Mouse (Mus musculus): ENCODE results near the gene Tnxb.

The Tnxb gene

DNA sequence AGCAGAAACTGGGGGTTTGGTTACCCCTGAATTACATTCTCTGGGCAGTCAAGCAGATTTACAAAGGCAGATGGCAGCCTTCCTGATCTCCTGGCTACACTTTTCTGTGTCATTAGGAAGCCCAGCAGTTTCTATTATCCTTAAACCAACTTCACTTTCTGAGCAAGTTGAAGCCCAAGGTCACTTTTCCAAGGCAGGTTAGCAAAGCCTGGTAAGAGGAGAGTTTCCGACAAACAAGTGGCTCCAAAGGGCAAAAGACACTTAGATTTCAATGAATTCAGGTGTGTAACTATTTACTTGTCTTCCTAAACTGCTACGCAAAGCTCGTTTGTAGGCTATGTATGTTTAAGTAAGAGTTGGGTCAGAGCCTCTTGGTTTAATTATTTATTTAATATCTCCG, 27.0 kb upstream of the Tnxb start:
- CTCF ChIA-PET, result no interaction called here

DNA sequence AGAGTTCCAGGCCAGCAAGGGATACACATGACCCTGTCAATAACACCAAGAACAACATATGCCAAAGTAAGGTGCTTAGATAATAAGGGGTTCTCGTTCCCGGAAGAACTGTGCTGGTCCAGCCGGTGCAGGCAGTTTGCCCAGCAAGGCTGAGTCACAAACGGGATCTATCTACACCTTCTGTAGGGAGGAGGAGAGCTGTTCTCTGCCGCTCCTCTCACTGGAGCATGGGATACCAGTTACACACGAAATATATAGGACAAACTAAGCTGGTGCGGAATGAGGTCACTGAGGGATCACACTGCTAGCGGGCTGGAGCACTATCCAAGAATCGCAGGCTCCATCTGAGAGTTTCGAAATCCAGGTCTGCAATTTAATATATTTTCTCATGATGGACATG, 26.4 kb upstream of the Tnxb start:
- CTCF ChIA-PET, result no interaction called here

DNA sequence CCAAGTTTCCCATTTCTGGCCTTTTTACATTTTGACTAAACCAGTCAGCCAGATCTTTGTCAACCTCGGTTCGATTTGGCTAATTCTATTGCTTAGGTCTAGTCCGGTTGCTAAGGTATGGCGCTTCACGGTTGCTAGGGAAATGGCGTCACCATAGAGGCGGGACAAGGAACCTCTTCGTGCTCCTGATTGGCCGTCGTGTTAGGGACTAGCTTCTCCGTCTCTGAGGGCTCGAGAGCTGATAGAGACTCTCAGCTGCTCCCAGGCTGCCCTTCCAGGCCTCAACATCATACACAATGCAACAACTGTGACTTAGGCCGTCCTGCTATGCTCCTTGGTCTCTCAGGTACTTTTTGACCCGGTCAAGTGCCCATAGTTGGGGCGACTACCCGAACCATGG, 25.7 kb upstream of the Tnxb start, which contains the start of gene Fkbpl:
Fkbpl (plus strand) TSS at position 157 of the 400 bp plus-strand sequence.
- CTCF ChIA-PET, result interaction anchor here (0.8 kb wide), 1 partner anchor 689 kb away, joined by 4 read pairs; the partner anchor contains the start of gene Rps18

DNA sequence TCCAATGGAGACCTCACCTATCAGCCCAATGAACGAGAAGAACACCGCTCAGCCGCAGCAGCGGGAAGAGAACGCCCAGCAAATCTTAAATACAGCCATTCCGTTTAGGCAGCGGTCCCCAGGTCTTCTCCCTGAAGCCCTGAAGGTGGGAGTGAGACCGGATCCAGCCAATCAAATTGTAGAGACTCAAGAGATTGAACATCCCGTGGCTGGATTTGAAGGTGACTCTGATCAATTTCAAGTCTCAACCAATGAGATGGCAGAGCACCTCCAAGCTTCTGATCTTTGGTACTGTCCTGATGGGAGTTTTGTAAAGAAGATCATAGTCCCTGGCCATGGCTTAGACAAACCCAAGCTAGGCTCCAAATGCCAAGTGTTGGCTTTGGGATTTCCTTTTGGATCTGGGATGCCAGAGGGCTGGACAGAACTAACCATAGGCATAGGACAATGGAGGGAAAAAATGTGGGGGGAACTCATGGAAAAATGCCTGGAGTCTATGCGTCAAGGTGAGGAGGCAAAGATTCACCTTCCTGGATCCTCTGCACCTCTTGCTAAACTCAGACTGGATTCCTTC, 25.0 kb upstream of the Tnxb start:
- CTCF ChIA-PET, result interaction anchor here (0.6 to 0.8 kb wide), 2 partner anchors 230 to 689 kb away, joined by 4 to 9 read pairs; partner anchors contain the start of gene Rps18

DNA sequence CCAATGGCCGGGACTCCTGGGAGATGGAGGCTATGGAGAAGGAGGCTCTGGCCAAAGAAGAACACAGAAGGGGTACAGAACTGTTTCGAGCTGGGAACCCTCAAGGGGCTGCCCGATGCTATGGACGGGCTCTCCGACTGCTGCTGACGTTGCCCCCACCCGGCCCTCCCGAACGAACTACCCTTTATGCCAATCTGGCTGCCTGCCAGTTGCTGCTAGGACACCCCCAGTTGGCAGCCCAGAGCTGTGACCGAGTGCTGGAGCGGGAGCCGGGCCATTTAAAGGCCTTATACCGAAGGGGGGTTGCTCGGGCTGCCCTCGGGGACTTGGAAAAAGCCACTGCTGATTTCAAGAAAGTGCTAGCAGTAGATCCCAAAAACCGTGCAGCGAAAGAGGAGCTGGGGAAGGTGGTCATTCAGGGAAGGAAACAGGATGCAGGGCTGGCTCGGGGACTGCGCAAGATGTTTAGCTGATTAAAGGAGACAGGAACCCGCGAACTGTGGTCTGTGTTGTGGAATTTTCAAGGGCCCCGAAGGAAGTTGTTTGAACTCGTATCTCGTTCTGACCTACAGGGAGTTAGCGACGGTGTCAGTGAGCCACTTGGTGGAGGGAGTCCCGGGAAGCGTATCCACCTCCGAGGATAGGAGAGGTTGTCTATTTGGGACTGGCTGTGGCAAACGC, 24.4 kb upstream of the Tnxb start:
- CTCF ChIA-PET, result interaction anchor here (0.6 kb wide), 1 partner anchor 229 kb away, joined by 9 read pairs; no protein-coding TSS in a partner anchor

DNA sequence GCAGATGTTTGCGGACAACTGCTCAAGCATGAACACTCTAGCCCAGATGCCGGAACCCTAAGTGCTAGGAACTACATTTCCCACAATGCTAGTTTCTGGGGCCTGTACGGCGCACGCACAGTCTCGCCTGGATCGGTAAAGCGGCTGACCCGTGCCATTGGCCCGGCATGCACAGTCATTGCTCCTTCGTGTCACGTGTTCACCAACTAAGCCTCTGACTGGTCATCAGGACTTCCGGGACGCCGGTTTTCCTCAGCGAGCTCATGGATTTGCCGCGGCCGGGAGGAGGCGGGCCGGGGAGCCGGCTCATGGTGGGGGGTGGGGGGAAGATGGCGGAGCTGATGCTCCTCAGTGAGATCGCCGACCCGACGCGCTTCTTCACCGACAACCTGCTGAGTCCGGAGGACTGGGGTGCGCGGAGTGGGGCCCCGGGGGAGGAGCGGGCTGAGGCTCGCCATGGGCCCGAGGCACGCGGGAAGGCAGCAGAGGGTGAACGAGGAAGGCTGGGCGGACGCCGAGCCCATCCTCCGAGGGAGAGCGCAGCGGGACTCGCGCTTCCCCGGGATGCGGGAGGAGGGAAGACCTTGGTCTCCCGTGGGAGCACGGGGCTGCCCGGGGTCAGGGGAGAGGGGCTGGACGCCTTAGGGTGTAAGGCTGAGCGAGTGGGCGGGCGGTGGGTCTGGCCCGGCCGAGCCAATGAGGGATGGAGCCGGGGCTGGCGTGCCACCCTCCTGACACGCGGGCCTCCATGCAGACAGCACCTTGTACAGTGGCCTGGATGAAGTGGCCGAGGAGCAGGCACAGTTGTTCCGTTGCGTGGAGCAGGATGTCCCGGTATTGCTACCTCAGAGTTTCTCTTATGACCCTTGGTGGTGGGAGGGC, 23.2 kb upstream of the Tnxb start, which contains the start of gene Atf6b:
Atf6b (plus strand) TSS at position 241 of the 882 bp plus-strand sequence.
- CTCF ChIA-PET, result no interaction called here

DNA sequence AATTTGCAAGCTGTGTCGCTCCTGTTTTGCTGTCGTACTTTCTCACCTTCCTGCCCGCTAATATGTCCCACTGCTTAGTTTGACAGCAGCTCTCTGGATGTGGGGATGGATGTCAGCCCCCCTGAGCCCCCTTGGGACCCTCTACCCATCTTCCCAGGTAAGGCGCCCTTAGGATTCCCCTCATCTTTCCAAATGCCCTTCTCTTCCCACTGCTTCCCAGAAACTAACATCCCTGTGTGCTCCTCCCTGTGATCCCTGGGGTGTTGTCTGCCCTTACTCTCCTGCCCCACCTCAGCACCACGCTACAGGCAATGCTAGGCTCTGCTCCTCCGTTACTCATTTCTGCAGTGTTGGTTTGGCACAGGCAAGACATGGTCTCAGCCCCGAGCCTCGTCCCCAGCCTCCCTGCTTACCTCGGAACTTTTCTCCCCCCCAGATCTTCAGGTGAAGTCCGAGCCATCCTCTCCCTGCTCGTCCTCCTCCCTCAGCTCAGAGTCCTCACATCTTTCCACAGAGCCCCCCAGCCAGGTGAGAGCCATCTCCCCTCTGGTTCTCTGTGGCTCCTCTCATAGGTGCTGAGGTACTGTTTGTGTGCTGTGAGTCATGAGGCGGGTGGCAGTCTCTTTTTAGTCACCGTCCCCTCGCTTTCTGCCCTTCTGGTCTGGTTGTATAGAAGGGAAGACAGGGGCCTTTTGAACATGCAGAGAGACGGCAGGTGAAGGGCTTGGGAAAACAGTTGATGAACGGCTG, 22.0 kb upstream of the Tnxb start:
- CTCF ChIA-PET, result no interaction called here

DNA sequence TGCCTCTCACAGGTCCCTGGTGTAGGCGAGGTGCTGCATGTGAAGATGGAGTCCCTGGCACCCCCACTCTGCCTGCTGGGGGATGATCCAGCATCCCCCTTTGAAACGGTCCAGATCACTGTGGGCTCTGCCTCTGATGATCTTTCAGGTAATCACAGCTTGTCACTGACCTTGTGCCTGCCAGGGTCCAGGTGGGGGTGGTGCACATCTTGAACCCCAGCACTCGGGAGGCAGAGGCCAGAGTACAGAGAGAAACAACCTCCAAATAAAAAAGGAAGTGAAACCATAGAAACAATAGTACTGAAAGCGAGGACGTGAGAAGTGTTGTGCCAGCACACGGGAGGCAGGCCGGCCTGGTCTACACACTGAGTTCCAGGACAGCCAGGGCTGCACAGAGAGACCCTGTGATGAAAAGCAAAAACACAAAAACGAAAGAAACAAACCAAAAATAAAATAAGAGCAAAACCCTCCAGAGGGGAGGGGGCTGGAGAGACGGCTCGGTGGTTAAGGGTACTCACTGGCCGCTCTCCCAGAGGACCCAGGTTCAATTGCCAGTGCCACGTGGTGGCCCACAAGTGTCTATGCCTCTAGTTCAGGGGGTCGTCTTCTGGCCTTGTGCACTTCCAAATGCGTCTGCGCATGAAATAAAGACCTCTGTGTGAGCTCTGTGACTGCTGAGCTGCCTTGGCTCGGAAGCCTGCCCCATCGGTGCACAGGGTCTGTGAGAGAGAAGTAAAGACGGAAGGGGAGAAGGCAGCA, 21.1 kb upstream of the Tnxb start:
- CTCF ChIA-PET, result no interaction called here

DNA sequence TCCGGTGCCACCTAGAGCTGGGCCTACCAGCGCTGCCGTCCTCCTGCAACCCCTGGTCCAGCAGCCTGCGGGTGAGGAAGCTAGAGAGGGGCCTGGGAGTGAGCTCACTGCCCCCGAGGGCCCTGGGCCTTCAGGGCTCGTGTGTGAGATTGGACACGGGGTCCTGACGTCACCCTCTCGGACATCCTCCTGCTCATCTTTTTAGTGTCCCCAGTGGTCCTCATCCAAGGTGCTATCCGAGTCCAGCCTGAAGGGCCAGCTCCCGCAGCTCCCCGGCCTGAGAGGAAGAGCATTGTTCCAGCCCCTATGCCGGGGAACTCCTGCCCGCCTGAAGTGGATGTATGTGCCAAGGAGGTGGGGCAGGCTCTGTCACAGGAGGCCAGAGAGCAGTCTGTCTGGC, 19.6 kb upstream of the Tnxb start:
- CTCF ChIA-PET, result no interaction called here

DNA sequence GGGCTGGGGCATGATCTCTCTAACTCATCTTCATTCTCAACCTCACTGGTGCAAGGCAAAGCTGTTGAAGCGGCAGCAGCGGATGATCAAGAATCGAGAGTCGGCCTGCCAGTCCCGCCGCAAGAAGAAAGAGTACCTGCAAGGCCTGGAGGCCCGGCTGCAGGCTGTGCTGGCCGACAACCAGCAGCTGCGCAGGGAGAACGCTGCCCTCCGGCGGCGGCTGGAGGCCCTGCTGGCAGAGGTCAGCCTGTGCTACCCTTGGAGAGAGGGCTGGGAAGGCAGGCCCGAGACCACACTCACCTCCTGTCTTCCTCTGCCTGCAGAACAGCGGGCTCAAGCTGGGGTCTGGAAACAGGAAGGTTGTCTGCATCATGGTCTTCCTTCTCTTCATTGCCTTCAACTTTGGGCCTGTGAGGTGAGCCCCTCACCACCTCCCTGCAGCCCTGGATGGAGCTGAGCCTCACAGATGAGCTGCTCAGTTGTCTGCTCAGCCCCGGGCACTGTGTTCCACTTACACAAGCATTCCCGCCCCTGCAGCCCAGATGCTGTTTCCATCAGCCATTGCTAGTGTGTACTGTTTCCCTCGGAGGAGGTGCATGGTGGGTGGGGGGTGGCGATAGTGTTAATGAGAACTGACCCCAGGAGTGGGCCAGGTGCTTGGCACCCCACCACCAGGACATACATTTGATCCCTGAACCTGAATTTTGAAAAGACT, 18.7 kb upstream of the Tnxb start:
- CTCF ChIA-PET, result no interaction called here

DNA sequence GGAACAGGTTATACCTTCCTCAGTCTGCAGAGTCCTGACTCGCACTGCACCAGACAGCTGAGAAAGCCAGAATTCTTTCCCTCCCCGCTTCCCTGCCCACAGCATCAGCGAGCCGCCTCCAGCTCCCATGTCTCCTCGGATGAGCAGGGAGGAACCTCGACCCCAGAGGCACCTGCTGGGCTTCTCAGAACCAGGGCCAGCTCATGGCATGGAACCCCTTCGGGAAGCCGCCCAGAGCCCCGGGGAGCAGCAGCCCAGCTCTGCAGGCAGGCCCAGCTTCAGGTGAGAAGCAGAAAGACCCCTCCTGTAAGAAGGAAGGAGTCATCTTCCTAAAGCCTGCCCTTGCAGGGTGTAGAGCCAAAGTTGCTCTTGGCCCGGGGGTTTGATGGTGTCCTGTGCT, 17.8 kb upstream of the Tnxb start:
- CTCF ChIA-PET, result interaction anchor here (0.5 kb wide), 1 partner anchor 331 kb away, joined by 4 read pairs; no protein-coding TSS in a partner anchor

DNA sequence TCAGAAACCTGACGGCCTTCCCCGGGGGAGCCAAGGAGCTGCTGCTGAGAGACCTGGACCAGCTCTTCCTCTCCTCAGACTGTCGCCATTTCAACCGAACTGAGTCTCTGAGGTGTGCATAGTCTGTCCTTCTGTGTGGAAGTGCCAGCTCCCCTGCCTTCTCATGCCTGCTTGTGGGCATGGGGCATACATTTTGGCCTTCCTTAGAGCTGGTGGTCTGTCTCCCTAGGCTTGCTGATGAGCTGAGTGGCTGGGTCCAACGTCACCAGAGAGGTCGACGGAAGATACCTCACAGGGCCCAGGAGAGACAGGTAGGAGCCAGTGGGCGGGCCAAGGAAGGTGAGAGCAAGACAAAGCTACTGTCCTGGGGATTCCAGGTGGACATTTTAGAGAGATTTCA, 17.4 kb upstream of the Tnxb start:
- CTCF ChIA-PET, result interaction anchor here (0.5 kb wide), 1 partner anchor 330 kb away, joined by 4 read pairs; no protein-coding TSS in a partner anchor

DNA sequence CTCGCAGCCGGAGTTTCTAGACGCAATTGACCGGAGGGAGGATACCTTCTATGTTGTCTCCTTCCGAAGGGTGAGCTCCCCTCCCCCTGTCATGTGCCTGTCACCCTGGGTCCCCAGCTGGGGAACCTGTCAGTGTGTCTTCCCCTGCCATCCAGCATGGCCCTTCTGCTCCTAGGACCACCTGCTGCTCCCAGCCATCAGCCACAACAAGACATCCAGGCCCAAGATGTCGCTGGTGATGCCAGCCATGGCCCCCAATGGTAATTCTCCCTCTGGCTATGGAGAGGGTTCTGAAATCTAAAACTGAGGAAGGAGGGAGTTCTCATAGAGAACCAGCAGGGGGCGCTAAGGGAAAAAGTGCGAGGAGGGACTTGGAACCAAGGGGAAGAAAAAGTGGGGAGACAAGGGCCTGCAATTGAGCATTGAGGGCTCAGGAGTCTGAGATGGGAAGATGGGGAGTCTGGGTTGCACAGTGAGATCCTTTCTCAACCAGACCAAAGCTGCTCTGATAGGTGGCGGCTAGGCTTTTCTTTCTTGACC, 16.5 kb upstream of the Tnxb start:
- CTCF ChIA-PET, result no interaction called here

DNA sequence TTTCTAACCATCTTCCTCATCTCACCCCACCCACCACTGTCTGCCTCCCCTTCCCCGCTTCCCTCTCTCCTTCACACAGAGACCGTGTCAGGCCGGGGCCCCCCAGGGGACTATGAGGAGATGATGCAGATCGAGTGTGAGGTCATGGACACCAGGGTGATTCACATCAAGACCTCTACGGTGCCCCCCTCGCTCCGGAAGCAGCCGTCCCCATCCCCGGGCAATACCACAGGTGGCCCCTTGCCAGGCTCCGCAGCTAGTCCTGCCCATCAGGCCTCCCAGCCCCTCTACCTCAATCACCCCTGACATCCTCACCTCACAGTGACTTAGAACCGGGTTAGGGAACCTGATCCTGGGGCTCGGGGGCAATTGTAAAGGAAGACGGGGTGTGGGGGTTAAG, 15.9 kb upstream of the Tnxb start:
- CTCF ChIA-PET, result no interaction called here

DNA sequence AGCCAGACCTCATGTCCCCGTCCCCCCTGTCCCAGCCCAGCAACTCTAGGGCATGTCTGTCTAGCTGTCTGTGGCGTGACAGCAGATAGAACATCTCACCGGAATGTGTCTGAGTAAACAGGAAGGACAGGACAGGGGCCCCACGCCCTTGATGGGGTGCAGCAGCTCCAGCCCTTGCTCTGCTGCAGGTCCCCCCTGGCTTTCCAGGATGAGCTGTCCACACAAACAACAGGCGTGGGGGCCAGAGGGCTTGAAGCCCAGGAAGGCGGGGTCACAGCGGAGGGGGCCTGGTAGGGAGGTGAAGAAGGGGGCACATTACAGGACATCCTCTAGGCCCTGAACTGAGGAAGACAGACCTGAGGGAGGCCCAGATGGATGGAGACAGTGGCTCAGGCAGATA, 15.2 kb upstream of the Tnxb start:
- CTCF ChIA-PET, result no interaction called here

DNA sequence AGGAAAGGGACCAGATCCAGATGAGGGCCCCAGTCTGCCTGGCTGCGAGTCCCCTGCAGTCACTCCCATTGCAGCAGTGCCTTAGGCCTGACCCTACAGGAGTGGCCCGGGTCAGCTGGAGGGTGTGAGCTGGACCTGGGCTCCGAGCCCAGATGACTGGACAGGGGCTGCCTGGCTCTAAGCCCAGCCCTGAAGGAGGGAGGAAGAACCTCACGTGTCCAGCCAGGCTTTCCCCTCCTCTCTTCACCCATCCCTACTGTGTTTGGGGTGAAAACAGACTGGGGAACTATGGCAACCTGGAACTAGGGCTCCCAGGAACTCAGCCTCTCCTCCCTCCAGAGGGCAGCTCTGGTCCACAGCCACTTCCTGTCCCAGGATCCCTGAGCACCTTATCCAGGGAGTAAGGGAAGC, 14.7 kb upstream of the Tnxb start:
- CTCF ChIA-PET, result no interaction called here

DNA sequence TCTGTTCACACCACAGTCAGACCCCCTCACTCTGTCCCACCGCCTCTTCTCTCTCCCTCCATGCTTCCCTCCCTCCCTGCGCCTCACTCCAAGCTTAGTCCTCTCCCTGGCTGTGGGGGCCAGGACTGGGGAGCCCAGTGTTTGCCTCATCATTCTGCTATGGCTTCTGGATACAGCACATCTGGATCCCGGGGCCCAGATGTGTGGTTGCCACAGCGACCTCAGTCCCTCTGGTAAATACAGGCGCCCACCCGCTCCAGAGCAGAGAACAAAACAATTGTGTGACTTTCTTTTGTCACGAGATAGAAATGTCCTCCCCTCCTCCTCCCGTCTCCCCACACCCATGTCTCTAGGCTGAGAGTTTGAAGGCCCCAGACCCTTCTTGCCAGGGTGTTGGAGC, 13.7 kb upstream of the Tnxb start:
- CTCF ChIA-PET, result no interaction called here

DNA sequence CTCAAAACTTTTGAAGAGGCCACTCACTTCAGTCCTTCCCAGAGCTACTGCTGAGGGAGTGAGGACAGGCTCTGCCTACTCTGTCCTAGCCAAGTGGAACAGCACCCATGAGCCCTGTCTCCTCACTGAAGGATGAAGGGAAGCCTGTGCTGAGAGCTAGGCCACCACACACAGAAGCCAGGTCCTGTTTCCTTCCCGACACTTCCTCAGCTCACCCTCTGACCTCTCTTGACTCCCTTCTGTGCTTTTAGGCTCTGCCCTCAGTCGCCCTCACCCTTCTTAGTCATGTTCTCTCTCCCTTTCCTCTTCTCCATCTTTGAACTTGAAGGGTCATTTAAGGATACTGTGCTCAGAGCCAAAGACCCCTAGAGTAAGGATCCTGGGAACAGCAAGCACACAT, 13.1 kb upstream of the Tnxb start:
- CTCF ChIA-PET, result no interaction called here

DNA sequence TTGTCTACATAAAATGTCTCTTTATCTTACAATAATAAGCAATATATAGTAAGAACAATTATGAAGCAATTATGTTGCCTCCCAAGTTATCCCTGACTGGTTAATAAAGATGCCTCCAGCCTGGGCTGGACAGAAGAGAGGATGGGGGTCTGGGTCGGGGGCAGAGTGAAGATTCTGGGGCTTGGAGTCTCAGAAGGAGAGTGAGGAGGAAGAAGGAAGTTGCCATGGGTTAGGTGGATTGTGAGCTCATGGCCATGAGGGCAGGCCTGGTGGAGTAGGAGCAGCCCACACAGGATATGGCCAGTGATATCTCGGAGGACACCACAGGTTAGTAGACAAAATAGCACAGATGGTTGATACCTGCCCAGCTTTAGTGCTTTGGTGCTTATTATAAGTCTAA, 12.2 kb upstream of the Tnxb start:
- CTCF ChIA-PET, result no interaction called here

DNA sequence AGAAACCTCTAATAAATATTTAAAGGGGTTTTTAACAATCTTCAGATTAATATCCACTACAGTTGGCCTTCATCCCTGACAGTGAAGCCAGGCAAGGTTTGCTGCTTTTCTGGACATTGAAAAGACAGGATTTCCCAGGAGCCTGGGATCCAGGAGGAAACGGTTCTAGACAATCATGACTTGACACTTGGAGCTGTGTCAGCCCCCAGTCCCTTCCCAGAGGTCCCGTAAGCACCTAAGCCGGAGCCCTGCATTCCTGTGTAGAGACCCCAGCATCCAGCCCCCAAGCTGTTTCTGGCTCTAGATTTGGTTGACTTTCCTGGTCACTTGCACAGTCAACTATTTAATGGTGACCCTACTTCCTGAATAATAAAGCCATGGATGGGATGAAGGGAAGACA, 11.7 kb upstream of the Tnxb start:
- CTCF ChIA-PET, result no interaction called here

All from spleen, embryonic (tissue).